Mouse (Mus musculus) urinary bladder, postnatal 25 days (tissue): ENCODE data around the gene Gm10282.

Source experiments
- DNase-seq: peaks from one replicate; pipeline ENCODE4 v3.0.0; 2022; ENCODE audit warnings: low spot score

Gene Gm10282

GRCm38 (mm10) chr8:72324036-72324706 lies 19.1 kb upstream of the Gm10282 start:
- no peak for DNase-seq

GRCm38 (mm10) chr8:72323131-72323725 lies 18.2 kb upstream of the Gm10282 start:
- no peak for DNase-seq

- DNase-seq, result peak; percentile 28
Observed at GRCm38 (mm10) chr8:72322471-72322889, 17.4 kb upstream of the Gm10282 start.

- DNase-seq, result no peak
Observed at GRCm38 (mm10) chr8:72321635-72322441, 16.8 kb upstream of the Gm10282 start.

- no peak for DNase-seq
Observed at GRCm38 (mm10) chr8:72320803-72321583, 15.9 kb upstream of the Gm10282 start.

- DNase-seq, result no peak
Observed at GRCm38 (mm10) chr8:72319921-72320802, 15.1 kb upstream of the Gm10282 start.

- DNase-seq, result peak; percentile 38
Observed at GRCm38 (mm10) chr8:72319397-72319796, 14.3 kb upstream of the Gm10282 start.

GRCm38 (mm10) chr8:72318801-72319322 lies 13.8 kb upstream of the Gm10282 start, which contains the start of gene Klf2:
Gene Klf2 (plus strand): TSS chr8:72319033.
- DNase-seq, result peak; percentile 97

GRCm38 (mm10) chr8:72317741-72318301 lies 12.8 kb upstream of the Gm10282 start:
- DNase-seq, result no peak

GRCm38 (mm10) chr8:72316053-72316695 lies 11.1 kb upstream of the Gm10282 start:
- DNase-seq, result no peak

GRCm38 (mm10) chr8:72312926-72313518 lies 8.0 kb upstream of the Gm10282 start:
- no peak for DNase-seq

- DNase-seq, result no peak
Observed at GRCm38 (mm10) chr8:72310849-72311506, 5.9 kb upstream of the Gm10282 start.

- no peak for DNase-seq
Observed at GRCm38 (mm10) chr8:72308276-72308675, 3.2 kb upstream of the Gm10282 start.

- no peak for DNase-seq
Observed at GRCm38 (mm10) chr8:72306913-72307312, 1.9 kb upstream of the Gm10282 start.

- DNase-seq, result peak; percentile 16
Observed at GRCm38 (mm10) chr8:72303633-72304032, 1.4 kb downstream of the Gm10282 start.

- DNase-seq, result no peak
Observed at GRCm38 (mm10) chr8:72302986-72303612, 2.0 kb downstream of the Gm10282 start.

GRCm38 (mm10) chr8:72301497-72301896 lies 3.6 kb downstream of the Gm10282 start:
- no peak for DNase-seq

GRCm38 (mm10) chr8:72300654-72301400 lies 4.2 kb downstream of the Gm10282 start:
- no peak for DNase-seq
